Mouse (Mus musculus) kidney, adult 2 months (tissue): ENCODE data around the gene Peak1.

Experiments
- CTCF ChIP-seq: fragments of 200-500 bp; conservative IDR thresholded peaks from 2 replicates; pipeline ENCODE4 v1.5.1; 2011; ENCODE audit warnings: low read depth, mild to moderate bottlenecking, control low read depth, low read length, moderate library complexity, mixed read lengths; ENCODE audit not compliant: insufficient read depth, insufficient read length
- POLR2A ChIP-seq: fragments of 200-500 bp; IDR thresholded peaks from one replicate; pipeline ENCODE4 v1.6.1; 2011; ENCODE audit warnings: low read depth, low read length, control low read depth

DNA sequence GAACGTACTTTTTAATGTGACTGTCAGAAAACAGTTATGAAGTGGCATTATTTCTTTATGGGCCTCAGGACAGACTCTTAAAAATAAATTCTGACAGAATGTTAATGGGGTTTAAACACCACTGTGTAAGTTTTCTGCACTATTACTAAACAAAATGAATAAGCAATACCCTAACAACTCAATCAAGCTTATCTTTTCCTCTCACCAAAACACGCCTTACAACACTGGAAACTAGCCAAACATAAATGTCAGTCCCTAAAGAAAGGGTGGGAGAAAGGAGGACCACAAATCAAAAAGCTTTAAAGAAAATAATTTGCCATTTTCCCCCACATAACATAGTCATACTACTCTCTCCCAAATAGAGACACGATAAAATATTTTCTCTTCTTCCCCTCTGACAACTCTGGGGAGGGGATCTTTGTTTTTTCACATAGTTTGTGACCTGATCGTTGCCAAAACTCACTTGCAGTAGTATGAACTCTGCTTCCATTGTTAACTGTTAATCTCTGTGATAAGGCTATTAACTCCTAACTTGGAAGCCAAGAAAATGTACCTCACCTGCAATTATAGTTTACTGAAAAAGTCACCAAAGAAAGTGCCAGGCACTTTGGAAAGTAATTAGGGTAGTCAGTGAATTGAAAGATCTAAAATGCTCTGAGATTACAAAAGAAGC is 1.8 kb downstream of the Peak1 start:
- no peak for TF ChIP-seq CTCF
- no peak for TF ChIP-seq POLR2A
